In the genomic region with DNA sequence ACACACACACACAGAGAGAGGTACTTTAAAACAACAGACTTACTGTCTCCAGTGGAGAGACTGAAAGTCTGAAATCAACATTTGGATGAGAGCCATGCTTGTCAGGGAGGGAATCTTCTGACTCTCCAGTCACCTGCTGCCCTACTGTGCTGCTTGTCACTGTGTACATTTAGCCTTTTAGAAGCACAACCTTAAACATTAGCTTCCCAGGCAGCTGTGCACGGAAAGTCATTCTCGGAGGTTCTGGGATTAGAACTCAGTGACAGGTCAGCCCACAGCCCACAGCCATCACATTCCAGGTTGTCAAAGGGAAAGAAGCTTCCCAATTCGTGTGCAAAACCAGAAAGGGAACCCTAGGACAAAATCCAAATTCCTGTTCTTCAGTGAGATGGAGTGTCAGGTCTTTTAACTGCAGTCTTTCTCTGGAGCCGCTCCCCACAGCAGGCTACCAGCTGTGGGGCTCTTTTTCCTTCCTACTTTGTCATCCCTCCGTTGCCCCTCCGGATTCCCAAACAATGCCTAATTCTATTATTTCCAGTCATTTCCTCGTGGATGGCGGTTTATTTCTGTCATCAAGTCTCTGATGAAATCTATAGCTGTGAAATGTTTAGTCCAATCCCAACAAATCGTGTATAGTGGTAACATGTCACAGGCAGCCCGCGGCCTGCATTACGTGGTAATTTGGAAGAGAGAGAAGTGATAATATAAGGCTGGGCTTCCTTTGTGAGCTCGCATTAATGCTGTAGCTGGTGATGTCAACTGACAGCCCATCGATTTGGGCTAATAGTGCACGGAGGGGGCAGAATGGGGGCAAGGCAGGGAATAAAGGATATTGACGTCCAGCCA, we compare ENCODE assay signal across 10 mouse cellular contexts. TPM values are rescaled to one million over a fixed set of nuclear protein-coding genes. Genes with fewer than 3 reads are reported as not detected.
DNase-seq lines count a peak whose midpoint lies in the region; ATAC-seq and TF ChIP-seq lines count a peak whose summit lies in the region.
"Had no signal": no experiment of that assay in that cellular context is flagged by ENCODE, and none has a peak within 500 bp of the region (broad histone marks: within the 10 kb centered on the region; RNA-seq: fewer than 3 reads in every experiment).

No protein-coding gene starts in this region.

- TF ChIP-seq CTCF in kidney, adult 2 months (conservative IDR thresholded peaks at IDR 0.05; ENCODE audit: insufficient read depth, insufficient read length, low read depth, low read length) = no peak

- ATAC-seq in common myeloid progenitor, adult 5-6 weeks (replicated peaks; ENCODE audit: low read depth, poor library complexity, severe bottlenecking) = 0 out of 2 replicates have a peak, but pooled peaks have one; percentile 5
- ATAC-seq in midbrain, embryonic 15.5 days (replicated peaks) = 0 out of 2 replicates have a peak, but pooled peaks have one; percentile 13

- no peak for DNase-seq in kidney, adult 2 months
- no peak for DNase-seq in kidney, adult 11 months
- peak; percentile 40 for DNase-seq in hindbrain, embryonic 10.5 days (ENCODE audit: low spot score)
- DNase-seq in adrenal gland, postnatal 4 days (ENCODE audit: low spot score in 2 of 2) = no peak
- no peak for DNase-seq in adipocyte (ENCODE audit: low spot score)
- no peak for DNase-seq in cerebellum, adult 8-10 months
- DNase-seq: cerebellum, postnatal 36 days had no signal

- H3K9me3 ChIP-seq in hindbrain, embryonic 10.5 days = no peaks in the 10 kb centered on the region
- H3K9me3 ChIP-seq in midbrain, embryonic 15.5 days = no peaks in the 10 kb centered on the region
- H3K9me3 ChIP-seq: G1E had no signal

- H3K4me3 ChIP-seq in kidney, adult 2 months (ENCODE audit: insufficient read depth, low read depth, low read length) = no peak overlapping the region
- no peak overlapping the region for H3K4me3 ChIP-seq in hindbrain, embryonic 10.5 days
- H3K4me3 ChIP-seq in midbrain, embryonic 15.5 days = no peak overlapping the region

- TF ChIP-seq POLR2A in kidney, adult 2 months (IDR thresholded peaks at IDR 0.05; ENCODE audit: low read depth, low read length) = no peak

- H3K4me1 ChIP-seq in kidney, adult 2 months (ENCODE audit: control insufficient read depth, insufficient read depth, low read length) = peaks cover 13% of the 10 kb centered on the region
- H3K4me1 ChIP-seq in hindbrain, embryonic 10.5 days (replicated peaks) = peaks cover 52% of the 10 kb centered on the region
- peaks cover 59% of the 10 kb centered on the region for H3K4me1 ChIP-seq in midbrain, embryonic 15.5 days

- H3K9ac ChIP-seq in midbrain, embryonic 15.5 days = peak overlapping the region; percentile 9; the same call in 1 of the 2 replicates

- no peaks in the 10 kb centered on the region for H3K27me3 ChIP-seq in kidney, adult 2 months (replicated peaks; ENCODE audit: control insufficient read depth, insufficient read depth, low read length)
- H3K27me3 ChIP-seq in hindbrain, embryonic 10.5 days (ENCODE audit: insufficient read depth, poor library complexity, severe bottlenecking) = no peaks in the 10 kb centered on the region
- no peaks in the 10 kb centered on the region for H3K27me3 ChIP-seq in midbrain, embryonic 15.5 days (replicated peaks)

- whole genome bisulfite sequencing in kidney, adult 2 months = 59% methylated on average over 16 of the region's 16 CpGs
- WGBS in hindbrain, embryonic 10.5 days = 28% methylated on average over 16 of the region's 16 CpGs
- WGBS in midbrain, embryonic 15.5 days = 13% methylated on average over 16 of the region's 16 CpGs

- H3K27ac ChIP-seq in kidney, adult 2 months (ENCODE audit: insufficient read depth, low read depth, low read length) = peak overlapping the region; percentile 46; the same call in 1 of the 2 replicates
- peak overlapping the region; percentile 71 for H3K27ac ChIP-seq in hindbrain, embryonic 10.5 days
- H3K27ac ChIP-seq in midbrain, embryonic 15.5 days = peak overlapping the region; percentile 51

- no peak overlapping the region for H3K4me2 ChIP-seq in midbrain, embryonic 15.5 days

- peaks cover 18% of the 10 kb centered on the region for H3K36me3 ChIP-seq in kidney, adult 2 months (ENCODE audit: control insufficient read depth, insufficient read depth, low read length)
- peaks cover 48% of the 10 kb centered on the region for H3K36me3 ChIP-seq in hindbrain, embryonic 10.5 days
- peaks cover 16% of the 10 kb centered on the region; the same call in 1 of the 2 replicates for H3K36me3 ChIP-seq in midbrain, embryonic 15.5 days (replicated peaks)

RNA-seq across cellular contexts. Expression of a gene that starts 7.5 kb away (rescaled TPM):
- 3,384 and 3,621 TPM in 2 replicates for polyA plus RNA-seq in kidney, adult 2 months (2012; rRNA removed)
- 4,616 and 4,673 TPM in 2 replicates for total RNA-seq in common myeloid progenitor, adult 5-6 weeks (2017)
- 2,933 and 3,536 TPM in 2 replicates for polyA plus RNA-seq in hindbrain, embryonic 10.5 days (2016; fragmentation: Nextera tagmentation; extraction: Ambion mirVana)
- polyA plus RNA-seq in midbrain, embryonic 15.5 days (2015; fragmentation: Nextera tagmentation; extraction: Ambion mirVana) = 3,196 and 3,218 TPM in 2 replicates
- 1,000 to 10,000 TPM; 1,260 to 1,409 TPM for total RNA-seq in adrenal gland, postnatal 4 days (2021)
